Mouse (Mus musculus) embryonic fibroblast, embryonic 13.5 days (primary cell): ENCODE data around the gene Mrnip. TPM values are rescaled to one million over a fixed set of nuclear protein-coding genes. Genes with fewer than 3 reads are reported as not detected.

Experiments used
- H3K27ac ChIP-seq: 2 replicates; pipeline ENCODE4 v1.5.1; 2012; ENCODE audit warnings: low read length, control low read depth, inconsistent platforms; ENCODE audit not compliant: insufficient read depth
- H3K4me1 ChIP-seq: 2 replicates; pipeline ENCODE4 v1.6.1; 2011; ENCODE audit warnings: low read length; ENCODE audit not compliant: control insufficient read depth, insufficient read depth
- H3K4me3 ChIP-seq: 2 replicates; pipeline ENCODE4 v1.5.1; 2011; ENCODE audit warnings: mild to moderate bottlenecking, control low read depth, low read length; ENCODE audit not compliant: insufficient read depth
- CTCF ChIP-seq: IDR thresholded peaks from 2 replicates; pipeline ENCODE4 v1.5.1; 2011; ENCODE audit warnings: mild to moderate bottlenecking, control low read depth, low read length, moderate library complexity, borderline replicate concordance; ENCODE audit not compliant: insufficient read depth
- POLR2A ChIP-seq: IDR thresholded peaks from 2 replicates; pipeline ENCODE4 v1.6.1; 2011; ENCODE audit warnings: low read depth, mild to moderate bottlenecking, control low read depth, low read length, moderate library complexity
- polyA plus RNA-seq: library from polyadenylated mRNA; stranded (reverse); fragments of >200 nt; gene quantifications from 2 replicates; pipeline ENCODE4 v1.2.4, GENCODE M21; 2011; ENCODE audit warnings: low read depth; ENCODE audit not compliant: missing spikeins, insufficient read length

Mrnip gene
- polyA plus RNA-seq, 1 experiment: 2.9 TPM

DNA sequence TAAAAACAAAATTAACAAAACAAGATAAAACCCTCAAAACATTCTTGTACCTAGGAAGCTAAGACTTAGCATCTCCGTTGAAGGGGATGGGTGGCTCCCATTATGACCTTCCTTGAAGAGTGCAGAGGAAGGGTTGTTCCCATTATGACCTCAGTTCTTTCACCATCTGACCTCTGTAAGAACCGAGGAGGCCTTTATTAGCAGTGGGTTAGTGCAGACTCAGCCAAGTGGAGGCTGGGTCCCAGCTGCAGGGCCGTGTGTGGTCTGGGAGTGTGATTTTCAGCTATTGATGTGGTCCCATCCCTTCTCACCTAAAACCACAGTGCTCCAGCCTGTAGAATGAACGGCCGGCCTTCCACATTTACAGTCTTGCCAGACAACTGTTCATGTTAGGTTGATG is 71.0 kb downstream of the Mrnip start:
- no peak for TF ChIP-seq CTCF
- no peak for TF ChIP-seq POLR2A
- Histone ChIP-seq H3K4me1 (peaks cover 2% of the 10 kb centered on the region; the same call in 1 of the 2 replicates), H3K27ac (no peak overlapping the region), H3K4me3 (no peak overlapping the region)

DNA sequence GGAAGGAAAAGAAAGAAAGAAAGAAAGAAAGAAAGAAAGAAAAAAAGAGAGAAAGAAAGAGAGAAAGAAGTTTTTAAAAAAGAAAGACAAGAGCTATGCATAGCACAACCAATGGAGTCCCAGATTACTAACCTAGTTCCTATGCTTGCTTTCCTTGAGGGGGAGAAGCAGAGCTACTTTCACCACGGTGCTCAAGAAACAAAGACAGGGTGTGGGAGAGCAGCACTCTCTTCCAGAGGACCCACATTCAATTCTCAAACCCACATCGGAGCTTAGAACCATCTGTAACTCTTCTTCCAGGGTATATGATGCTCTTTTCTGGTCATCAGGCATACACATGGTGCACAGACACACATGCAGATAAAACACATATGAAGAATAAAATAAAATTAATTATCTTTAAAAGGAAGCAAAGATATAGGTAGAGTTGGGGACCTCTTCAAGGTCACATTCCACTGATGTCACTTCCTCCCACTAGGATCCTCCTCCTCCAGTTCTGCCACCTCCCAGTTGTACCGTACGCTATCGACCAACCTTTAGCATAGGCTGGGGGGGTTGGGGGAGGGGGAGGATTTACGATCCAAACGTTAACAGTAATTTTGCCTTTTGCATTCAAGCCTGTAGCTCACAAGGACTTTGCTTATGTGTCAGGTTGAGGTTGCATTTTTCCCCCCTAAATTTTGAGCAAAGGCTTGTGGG is 74.4 kb downstream of the Mrnip start:
- TF ChIP-seq CTCF (no peak), POLR2A (no peak)
- Histone ChIP-seq H3K27ac (no peak overlapping the region), H3K4me3 (no peak overlapping the region), H3K4me1 (peaks cover 13% of the 10 kb centered on the region)

Other genes starting within 250 kb of the Mrnip start
- 28.5 and 31.9 TPM in 2 replicates for gene Rnf130, start 149.1 kb upstream of the Mrnip start, polyA plus RNA-seq
- 72.3 and 76.8 TPM in 2 replicates for gene Tbc1d9b, start 43.0 kb upstream of the Mrnip start, polyA plus RNA-seq
- 332 and 376 TPM in 2 replicates for gene Sqstm1, start 36.4 kb downstream of the Mrnip start, polyA plus RNA-seq
- gene Mgat4b, start 36.4 kb downstream of the Mrnip start, polyA plus RNA-seq: 35.1 and 41.8 TPM in 2 replicates
- 0.83 TPM in 1 of 2 replicates, not detected in the other for gene Ltc4s, start 64.2 kb downstream of the Mrnip start, polyA plus RNA-seq
- 28.9 and 37.3 TPM in 2 replicates for gene Maml1, start 117.9 kb downstream of the Mrnip start, polyA plus RNA-seq
- 735 and 759 TPM in 2 replicates for gene Canx, start 151.2 kb downstream of the Mrnip start, polyA plus RNA-seq
- not detected in 2 replicates for gene Cby3, start 180.0 kb downstream of the Mrnip start, polyA plus RNA-seq
- 465 and 590 TPM in 2 replicates for gene Hnrnph1, start 202.5 kb downstream of the Mrnip start, polyA plus RNA-seq